Mouse (Mus musculus) right cerebral cortex, adult 2 months (tissue): ENCODE results near the gene Fam169a.
A peak's percentile ranks its signal among the peaks of the same experiment; 100 is the strongest.
"Not testable (repeated sequence)": the region's sequence is repeated elsewhere in the genome, so short reads cannot be mapped to it uniquely, and the experiment has no call there.

ENCODE experiments used
- DNase-seq, 2 experiments: peaks; one replicate each; pipeline ENCODE4 v3.0.0; 2021 to 2022; ENCODE audit warnings: low spot score in 2 of 2

Gene Fam169a

DNA sequence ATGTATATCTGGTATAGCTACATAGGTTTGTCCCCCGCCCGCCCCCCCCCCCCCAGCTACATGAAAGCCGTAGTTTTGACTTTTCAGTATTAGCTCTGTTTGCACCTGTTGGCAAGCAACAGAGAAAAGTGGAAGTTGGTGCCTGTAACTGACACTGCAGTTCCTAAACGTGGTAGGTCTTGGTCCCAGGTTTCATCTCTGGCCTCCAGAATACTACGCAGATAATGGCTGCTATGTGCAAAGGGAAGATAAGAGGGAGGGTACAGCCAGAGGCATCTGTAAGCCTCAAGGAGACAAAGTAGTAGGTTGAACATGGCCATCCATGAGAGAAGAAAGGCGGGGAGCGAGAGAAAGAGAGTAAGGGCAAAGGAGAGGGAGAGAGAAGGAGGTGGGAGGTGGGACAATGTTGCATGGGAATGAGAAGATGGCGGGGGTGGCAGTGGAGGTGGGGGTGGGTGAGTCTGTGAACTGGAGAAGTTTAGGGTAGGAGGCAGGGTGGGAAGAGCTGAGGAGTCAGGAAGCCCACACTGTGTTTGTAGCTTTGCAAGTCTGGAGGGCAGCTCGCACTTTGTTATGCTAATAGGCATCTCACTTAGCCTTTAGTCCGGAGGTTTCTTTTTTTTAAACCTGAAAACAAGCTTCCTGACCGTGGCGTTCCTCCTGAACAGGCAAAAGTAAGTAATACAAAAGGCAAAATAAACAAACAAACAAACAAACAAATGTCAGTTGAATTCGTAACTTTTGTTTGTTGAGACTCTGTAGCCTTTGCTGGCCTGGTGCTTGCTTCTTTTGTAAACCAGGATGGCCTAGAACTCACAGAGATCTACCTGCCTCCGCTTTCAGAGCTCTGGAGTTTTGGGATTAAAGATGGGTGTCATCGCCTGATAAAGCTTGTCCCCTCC lies at the start of gene Fam169a:
Gene Fam169a, plus strand, starts transcription at position 638 of the 902 bp plus-strand sequence.
- no peak for DNase-seq

DNA sequence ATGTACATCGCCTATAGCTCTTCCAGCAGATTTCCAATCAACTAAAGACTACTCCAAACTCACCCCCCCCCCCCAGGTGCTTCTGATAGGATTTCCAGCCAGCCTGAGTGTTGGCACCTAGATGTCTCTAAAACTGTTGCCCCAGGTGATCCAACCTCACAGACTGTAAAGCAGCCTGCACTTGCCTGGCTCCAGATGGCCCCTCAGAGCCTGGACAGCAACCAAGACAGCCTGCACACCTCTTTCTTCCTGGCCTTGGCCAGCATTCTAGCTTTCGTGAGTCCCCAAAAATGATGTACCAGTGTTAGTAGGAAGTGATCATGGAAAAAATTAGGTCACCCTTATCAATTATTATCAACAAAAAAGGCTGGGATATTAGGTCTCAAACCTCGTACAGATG lies 49.4 kb upstream of the Fam169a start:
- DNase-seq = no peak

DNA sequence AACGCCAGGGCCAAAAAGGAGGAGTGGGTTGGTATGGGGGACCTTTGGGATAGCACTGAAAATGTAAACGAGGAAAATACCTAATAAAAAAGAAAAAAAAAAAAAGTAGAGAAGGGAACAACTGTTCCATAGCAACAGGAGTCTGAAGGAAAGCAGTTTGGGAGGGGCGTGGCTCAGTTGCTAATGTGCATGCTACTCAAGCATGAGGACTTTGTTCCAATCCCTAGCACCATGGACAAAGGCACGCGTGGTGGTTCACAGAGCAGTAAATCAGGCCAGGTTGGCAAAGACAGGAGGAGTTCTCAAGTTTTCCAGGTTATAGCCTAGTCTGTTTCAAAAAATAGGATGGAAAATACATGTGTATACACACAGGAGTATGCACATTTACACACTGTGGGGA lies 47.0 kb upstream of the Fam169a start:
- DNase-seq = no peak

DNA sequence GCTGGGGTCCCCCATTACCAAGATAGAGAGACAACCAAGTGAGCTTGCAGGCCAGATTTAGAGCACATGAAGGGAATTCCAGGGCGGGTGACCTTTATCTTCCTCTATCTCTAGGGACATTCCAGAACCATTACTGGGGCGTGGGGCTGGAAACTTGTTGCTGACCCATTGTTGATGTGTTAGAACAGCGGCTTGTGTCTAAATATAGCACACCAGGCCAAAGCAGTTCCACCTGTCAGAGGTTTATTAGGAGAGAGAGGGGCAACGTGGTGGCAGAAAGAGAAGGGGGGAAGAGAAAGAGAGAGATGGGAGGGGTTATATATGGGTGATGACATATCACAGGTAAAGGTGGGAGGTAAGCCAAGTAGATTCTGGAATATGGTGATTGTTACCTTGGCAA lies 45.2 kb upstream of the Fam169a start:
- DNase-seq = no peak

DNA sequence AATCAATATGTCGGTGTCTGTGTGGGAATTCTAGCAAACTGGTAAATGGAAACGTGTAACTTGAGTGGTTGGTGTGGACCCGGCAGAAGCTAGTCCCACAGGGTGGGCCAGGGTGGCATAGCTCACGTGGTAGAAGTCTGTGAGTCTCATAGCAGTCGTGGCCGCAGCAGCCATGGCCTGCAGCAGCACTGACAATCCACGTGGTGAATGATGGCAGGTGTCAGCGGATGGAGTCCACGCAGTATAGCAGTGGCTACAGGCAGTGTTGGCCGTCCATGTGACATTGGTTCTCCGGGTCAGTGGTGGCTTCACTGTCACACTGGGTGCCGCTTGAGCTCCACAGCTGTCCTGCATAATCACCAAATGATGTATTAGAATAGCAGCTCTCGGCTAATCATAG lies 37.0 kb upstream of the Fam169a start:
- no peak for DNase-seq

DNA sequence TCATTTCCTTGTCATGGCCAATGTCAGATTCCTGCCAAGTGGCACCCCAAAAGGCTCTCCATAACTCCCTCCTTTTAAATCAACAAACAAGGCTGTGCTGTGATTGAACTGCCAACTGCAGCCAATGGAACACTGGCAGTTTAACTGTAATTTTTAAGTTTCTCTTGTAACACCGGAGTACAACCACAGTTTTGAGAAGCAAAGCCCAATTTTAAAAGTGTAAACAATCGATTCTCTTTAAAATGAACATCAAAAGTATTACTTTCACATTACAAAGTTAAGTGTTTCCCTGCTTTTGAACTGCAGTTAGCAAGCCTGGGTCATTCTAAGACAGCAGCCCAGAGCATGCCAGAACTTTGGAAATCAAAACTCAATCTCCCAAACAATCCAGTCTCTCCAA lies 32.8 kb upstream of the Fam169a start, which contains the start of gene 1700029F12Rik:
Gene 1700029F12Rik, minus strand, starts transcription at position 101 of the 400 bp plus-strand sequence.
- no peak for DNase-seq

DNA sequence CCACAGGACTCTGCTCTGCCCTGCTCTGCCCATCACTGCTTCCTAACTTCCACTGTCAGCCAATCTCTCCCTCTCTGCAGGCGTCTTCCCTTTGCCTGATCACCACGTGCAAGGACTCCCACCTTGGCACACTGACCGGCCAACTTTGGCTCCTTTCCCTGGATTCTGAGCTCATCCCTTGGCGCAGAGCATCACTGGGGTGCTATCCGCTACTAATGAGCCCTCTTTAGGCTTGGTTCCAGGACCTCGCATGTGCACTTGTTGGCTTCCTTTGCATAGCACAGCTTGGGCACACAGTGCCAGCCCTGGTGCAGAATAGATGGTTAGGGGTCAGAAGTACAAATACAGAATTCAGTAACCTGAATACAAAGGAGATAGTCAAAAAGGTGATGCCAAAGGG lies 15.9 kb upstream of the Fam169a start:
- DNase-seq = no peak

DNA sequence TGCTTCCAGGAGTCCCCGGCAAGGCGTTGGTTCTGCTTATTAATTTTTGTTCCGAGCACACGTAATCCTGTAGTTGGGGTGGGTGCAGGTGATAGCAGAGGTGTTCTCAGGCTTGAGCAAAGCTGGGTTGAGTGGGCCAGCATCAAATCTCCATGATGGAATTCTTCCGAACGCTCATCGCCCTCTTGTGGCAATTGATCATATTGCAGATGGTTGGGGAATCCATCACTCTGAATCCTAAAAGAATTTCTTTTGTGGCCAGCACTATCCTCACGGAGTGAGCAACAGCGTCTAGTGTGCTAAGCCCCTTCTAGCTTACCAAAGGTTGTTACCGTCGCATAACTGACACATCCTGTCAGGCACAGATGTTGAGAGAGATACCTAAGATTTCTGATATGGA lies 14.4 kb upstream of the Fam169a start:
- DNase-seq = peak; percentile 85 to 90

DNA sequence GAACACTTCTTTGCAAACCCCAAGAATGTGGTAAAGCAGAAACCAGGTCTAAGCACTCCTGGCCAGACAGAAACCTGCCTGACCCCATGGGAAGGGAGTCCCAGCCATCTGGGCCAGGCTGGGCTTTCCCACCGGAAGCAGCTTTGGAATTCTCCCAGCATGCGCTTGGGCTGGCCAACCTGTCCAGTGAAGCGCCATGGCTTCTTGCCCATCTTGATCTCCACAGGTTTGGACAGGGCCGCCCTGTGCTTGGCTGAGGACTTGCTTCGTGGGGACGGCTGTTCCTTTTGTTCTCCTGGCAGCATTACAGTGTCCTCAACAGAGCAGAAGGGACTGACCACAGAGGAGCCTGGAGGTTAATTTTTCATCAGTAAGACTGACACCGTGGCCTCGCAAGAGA lies 13.2 kb upstream of the Fam169a start:
- no peak for DNase-seq

DNA sequence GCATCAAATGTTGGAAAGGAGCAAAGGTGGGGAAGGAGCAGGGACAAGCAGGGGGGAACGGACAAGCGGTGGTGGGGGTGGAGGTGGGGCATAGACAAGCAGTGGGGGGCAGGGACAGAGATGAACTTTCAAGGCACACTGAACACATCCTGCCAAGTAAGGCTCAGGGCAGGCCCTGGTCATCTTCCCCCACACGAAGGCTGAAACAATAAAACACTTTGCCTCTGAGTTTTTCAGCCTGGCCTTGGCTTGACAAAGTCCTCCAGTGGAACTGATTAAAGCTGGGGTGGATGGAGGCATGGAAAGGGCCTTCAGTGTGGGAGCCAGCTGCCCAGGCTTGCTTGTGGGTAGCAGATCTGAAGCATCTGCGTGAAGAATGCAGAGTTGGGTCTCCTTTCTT lies 9.3 kb upstream of the Fam169a start:
- no peak for DNase-seq

DNA sequence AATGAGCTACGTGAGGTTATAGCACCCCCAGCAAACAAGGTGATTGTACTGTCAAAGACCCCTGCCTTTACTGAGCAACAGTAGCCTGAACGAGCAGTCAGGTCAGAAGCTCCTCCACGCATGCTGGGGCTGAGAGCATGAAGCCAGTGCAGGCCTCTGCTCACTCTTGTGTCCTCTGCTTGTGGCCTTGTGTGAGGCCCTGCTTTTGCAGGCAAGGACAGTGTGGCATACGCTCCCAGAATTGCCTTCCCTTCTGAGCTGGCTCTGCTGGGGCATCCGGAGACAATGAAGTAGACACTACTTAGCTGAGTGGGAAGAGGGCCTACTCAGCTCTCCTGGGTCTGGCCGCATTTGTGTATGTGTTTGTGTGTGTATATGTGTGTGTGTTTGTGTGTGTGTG lies 7.3 kb upstream of the Fam169a start:
- DNase-seq = no peak

DNA sequence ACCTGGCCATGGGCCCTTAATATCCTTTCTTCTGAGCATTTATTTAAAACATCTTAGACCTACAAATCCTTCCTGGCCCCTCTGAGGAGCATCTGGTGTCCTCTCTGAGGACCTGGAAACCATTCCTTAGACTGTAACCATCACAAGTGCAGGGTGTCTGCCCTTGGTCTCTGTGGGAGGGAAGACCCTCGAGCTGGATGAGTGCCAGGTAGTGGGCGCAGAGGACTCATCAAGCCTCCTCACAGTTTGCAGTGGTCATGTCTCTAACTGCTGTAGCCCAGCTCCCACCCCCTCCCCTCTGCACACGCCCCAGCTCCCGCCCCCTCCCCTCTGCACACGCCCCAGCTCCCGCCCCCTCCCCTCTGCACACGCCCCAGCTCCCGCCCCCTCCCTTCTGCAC lies 6.8 kb upstream of the Fam169a start:
- no peak for DNase-seq

DNA sequence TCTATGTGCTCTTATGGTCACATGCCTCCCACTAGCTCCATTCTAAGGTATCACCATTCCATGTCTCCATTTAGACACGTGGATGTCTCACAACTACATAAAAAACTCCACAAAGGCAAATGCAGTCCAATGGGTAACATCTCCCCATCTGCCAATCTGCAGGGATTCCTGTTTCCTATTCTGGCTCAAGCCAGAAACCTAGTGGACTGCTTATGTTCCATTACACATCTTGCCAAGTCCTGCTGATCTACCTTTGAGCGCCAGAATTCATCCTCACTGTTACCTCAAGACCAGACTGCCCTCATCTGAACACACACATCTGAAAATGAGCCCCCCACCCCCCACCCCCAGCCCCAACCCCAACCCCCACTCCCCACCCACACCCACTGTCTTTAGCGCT lies 4.9 kb upstream of the Fam169a start:
- no peak for DNase-seq

DNA sequence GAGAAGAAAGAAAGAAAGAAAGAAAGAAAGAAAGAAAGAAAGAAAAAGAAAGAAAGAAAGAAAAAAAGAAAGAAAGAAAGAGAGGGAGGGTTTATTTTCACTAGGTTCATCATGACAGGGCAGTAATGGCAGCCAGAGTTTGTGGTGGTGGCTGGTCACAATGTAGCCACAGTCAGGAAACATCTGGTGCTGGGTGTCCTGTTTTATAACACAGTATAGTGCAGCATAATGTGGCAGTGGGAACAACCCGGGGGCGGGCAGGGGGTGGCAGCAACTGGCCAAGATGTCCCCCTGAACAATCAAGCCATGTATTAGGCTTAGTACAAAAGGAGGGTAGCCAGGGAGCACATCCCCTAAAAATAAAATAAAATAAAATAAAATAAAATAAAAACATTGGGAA lies 3.7 kb upstream of the Fam169a start:
- DNase-seq = no peak

DNA sequence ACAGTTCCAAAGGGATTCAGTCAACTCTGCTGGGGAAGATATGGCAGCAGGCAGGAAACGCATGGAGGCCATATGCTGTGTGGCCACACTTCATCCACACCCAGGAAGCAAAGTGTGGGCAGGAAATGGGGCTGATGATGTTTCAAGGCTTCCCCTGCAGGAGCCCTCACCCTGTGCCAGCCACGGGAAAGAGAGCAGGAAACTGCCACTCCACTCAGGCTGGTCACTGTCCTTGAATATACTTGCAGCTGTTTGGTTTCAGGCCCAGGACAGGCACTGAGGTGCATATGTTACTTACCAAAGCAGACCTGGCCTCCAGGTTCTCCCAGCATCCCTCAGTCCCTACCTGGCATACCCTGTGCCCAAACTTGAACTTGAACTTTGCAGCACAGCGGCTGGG lies 2.7 kb upstream of the Fam169a start:
- no peak for DNase-seq

DNA sequence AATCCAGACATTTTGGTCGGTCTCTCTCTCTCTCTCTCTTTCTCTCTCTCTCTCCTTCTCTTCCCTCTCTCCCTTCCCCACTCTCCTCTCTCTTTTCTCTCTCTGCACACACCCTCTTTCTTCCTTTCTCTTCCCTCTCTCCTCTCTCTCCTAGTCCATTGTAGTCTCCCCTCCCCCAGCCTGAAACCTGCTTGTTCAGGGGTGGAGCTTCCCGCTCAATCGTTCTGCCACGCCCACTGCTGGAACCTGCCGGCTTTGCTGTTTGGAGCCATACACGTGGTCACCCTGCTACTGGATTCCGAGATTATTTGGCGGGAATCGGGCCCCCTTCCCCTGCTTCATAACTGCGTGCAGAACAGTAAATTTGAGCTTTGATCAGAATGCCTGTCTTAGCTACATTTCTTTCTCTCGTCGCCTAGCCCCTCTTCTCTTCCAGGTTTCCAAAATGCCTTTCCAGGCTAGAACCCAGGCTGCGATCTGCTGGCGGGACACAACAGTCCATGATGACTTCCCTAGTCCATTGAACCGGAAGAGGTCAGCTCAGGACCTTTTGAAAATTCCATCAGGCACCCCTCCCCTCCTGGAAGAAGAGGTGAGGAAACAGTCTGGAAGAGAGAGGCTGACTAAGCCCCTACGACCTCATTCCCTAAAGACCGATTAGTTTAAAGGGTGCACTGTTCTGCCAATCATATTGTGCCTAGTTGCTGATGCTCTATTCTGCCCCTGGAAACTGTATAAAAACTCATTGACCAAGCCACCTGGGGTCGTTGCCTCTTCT lies 2.1 kb upstream of the Fam169a start:
- DNase-seq = not testable (repeated sequence)

DNA sequence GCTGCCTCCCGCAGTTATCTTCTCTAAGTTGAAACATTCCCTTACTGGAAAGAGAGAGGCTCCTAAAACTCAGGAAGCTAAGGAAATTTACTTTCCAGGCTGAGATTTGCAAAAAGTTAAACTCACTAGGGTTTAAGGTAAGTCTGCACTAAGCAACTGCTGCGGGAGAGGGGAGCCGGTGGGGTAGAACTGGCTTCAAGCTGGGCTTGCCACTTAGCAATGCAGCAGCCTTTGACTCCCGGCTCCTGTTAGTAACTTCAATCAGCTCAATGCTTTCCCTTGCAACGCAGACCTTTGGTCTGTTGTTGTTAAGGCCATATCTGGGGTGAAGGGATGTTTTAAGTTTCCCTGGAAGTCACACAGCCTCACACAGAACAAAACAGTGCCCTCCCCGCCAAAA lies 605 bp downstream of the Fam169a start:
- no peak for DNase-seq

DNA sequence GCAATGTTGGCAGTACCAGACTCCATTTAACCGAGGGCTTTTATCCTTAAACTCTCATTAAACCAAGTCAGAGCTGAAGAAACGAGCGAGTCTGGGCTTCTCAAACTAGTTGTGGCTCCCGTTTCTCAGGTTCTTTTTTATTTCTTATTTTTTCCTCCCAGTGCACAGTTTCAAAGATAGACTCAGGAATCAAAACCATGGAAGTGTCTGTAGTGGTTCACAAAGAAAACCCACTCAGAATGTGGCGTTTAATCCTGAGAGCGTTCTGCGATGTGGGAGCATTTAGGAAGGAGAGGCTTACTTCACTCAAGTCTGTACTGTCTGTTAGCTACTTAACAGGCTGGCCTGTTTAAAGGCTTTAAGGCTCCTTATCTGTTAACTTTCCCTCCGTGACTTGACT lies 1.1 kb downstream of the Fam169a start:
- no peak for DNase-seq

DNA sequence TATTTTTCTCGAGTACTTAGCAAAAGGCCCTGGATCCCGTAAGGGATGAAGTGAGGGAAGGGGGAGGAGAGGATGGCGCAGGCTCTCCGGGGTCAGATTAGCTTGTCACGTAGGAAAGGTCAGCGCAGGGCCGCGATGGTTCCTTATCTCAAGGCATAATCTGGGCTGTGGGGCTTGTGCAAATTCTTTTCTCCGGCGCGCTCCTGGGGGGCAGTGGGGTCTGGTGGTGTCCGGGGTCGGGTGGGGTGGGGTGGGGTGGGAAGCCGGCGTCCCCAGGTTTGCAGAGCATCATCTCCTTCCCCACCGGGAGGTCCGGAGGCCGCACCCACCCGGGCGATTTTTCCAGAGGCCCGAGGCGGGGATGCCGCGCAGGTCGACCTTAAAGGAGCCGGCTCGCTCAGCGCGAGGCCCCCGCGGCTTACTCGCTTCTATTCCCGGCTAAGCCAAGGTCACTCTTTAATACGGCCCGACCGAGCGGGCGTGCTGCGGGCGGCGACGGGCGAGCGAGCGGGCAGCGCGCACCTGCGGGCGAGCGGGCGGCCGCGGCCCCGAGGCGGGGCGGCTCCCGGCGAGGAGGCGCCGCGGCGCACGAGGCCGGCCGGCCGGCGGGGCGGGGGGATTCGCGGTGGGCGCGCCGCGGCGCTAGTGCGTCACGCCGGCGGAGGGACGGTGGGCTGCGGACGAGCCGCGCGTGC lies 4.0 kb downstream of the Fam169a start:
- peak; percentile 14 to 23 for DNase-seq

DNA sequence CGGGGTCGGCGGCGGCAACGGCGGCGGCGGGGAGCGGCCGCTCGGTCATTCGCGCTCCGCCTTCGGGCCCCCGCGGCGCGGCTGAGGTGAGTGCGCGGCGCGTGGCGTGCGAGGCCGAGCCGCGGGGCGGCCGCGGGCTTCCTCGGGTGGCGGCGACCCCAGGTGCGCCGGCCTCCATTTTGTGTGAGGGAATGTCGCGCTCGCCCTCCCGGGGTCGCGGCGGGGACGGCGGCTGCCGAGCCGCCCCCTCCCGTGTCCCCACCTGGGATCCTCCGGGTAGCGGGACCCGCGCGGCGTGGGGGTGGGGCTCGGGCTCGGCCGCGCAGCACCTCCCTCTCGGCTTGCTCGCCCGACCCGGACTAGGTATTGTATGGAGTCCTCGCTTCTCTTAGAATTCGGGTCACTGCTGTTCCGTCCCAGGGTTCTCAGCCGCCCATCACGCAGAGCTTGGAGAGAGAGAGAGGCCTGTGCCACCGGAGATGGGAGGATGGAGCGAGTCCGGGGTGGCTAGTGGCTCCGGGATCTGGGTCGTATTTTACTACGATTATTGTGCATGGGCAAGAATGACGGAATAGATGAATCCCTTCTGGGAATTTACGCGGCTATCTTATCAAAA lies 4.6 kb downstream of the Fam169a start:
- peak; percentile 36 to 57 for DNase-seq

DNA sequence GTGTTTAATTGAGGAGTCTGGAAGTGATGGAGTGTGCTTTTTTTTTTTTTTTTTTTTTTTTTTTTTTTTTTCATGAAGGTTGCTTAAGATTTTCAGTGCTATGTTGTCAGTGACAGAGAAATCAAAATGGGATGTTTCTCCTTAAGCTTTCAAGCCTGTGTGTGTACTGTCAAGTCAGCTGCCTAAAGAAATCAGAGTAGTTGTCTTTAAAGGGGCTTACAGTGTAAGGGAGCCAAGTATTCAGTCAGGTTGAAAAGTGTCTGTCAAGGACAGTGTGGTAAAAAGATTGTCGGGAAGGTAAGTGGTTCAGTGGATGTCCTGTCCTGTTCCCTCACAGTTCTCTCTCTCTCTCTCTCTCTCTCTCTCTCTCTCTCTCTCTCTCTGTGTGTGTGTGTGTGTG lies 6.4 kb downstream of the Fam169a start:
- no peak for DNase-seq

DNA sequence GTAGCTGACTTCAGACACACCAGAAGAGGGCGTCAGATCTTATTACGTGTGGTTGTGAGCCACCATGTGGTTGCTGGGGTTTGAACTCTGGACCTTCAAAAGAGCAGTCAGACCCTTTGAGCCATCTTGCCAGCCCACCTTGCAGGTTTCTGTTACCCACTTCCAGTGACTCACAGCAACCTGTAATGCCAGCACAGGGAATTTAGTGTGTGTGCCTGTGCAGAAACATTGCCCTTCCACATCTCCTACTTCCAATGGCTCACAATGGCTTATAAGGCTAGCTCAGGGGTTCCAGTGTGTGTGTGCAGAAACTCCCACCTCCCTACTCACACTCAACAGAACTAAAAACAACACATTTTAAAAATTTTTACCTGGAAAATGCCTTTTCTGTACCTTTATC lies 10.5 kb downstream of the Fam169a start:
- DNase-seq = no peak
